Mouse (Mus musculus): ENCODE data around the gene Sntb2.

GRCm38 (mm10) chr8:107030650-107031576 is 95.4 kb downstream of the Sntb2 start, which contains the start of gene Vps4a:
- TF ChIP-seq USF1 (IDR thresholded peaks at IDR 0.05; ENCODE audit: low read depth, low read length) (no peak), CTCF (conservative IDR thresholded peaks at IDR 0.05 in 1 of 2, IDR thresholded peaks at IDR 0.05 in 1 of 2; ENCODE audit: low read depth in 2 of 2, low read length in 2 of 2) (peak in 1 of 2 experiments; percentile 81; a peak in 2 of 4 replicates), GABPA (IDR thresholded peaks at IDR 0.05; ENCODE audit: insufficient replicate concordance, low read depth, low read length) (peak; percentile 7; the same call in 1 of the 2 replicates), ELF1 (IDR thresholded peaks at IDR 0.05; ENCODE audit: low read depth, low read length) (peak; percentile 33; the same call in 1 of the 2 replicates), KAT2A (IDR thresholded peaks at IDR 0.05; ENCODE audit: insufficient replicate concordance, low read length) (peak; percentile 56; the same call in 1 of the 2 replicates), CHD1 (IDR thresholded peaks at IDR 0.05; ENCODE audit: low read depth, low read length) (no peak)

Measured in CH12.LX (cell line).